Mouse (Mus musculus) cortical plate, adult 2 months (tissue): Measurements from ENCODE around the gene Hoxa7.

ENCODE experiments used
- CTCF ChIP-seq: fragments of 200-500 bp; IDR thresholded peaks from 2 replicates; pipeline ENCODE4 v1.5.1; 2011; ENCODE audit warnings: mild to moderate bottlenecking, control low read depth, low read length; ENCODE audit not compliant: insufficient read depth; ENCODE audit errors: extremely low read depth
- POLR2A ChIP-seq: fragments of 200-500 bp; IDR thresholded peaks from 2 replicates; pipeline ENCODE4 v1.6.1; 2011; ENCODE audit warnings: mild to moderate bottlenecking, low read length, control low read depth; ENCODE audit not compliant: insufficient read depth; ENCODE audit errors: extremely low read depth

DNA sequence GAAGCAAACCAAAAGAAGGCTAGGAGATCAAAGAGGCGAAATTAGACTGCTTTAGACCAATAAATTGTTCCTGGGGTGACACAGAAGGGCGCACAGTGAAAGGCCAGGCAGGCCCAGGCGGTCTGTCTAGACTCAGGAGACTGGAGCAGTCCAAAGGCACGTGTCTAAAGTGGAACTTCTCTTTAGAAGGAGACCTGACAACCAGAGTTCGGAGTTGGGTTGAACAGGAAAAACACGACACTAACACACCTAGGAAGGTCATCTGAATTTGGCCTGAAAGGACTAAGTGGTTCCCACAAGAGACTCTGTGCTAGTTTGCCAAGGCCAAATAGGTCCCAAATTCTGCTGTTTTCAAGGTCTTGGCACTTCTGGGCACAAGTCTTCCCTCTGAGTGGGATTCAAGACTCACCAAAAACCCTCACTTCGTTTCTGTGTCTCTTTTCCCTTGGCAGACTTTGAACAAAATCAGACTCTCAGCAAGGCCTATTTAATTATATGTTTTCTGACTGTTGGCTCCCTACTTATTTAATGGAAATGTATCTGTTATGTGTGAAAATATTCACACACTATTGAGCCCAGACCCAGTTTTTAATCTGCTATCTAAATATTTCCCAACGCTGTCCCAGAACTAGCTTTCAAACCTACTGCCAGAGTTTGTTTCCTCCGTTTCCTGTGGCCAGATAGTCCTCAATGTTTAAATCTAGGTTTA, 2.3 kb downstream of the Hoxa7 start:
- TF ChIP-seq CTCF (no peak), POLR2A (no peak)
